Mouse (Mus musculus) heart, postnatal 14 days (tissue): Measurements from ENCODE around the gene Fbxw13. TPM values are rescaled to one million over a fixed set of nuclear protein-coding genes. Genes with fewer than 3 reads are reported as not detected.
"Not testable (repeated sequence)": the region's sequence is repeated elsewhere in the genome, so short reads cannot be mapped to it uniquely, and the experiment has no call there.

Source experiments
- DNase-seq, 2 experiments: peaks; one replicate each; pipeline ENCODE4 v3.0.0; 2021 to 2022
- intact Hi-C: fragments of 180-260 bp; cut with DNase I; formaldehyde crosslinking; loops from one replicate; pipeline ENCODE4 v1.15.1; 2025
- long read RNA-seq, 2 experiments: library from polyadenylated mRNA; stranded (forward); transcript quantifications; one replicate each; pipeline ENCODE4 v2.0.0; 2021
- total RNA-seq, 2 experiments: library from RNA; stranded (reverse); gene quantifications; 2 replicates each; pipeline ENCODE4 v1.2.3; 2021

Fbxw13 gene
- total RNA-seq = not detected
- long read RNA-seq, experiment 1 = 0 reads
- long read RNA-seq, experiment 2 = 0 reads

- DNase-seq, intact Hi-C loops: not testable (repeated sequence)
Measured at GRCm38 (mm10) chr9:109195875-109196274, at the start of gene Fbxw13. Fbxw13 (minus strand) TSS chr9:109195975.

GRCm38 (mm10) chr9:109234654-109235053 lies 38.9 kb upstream of the Fbxw13 start, which contains the start of gene Fbxw20:
Fbxw20 (minus strand) TSS chr9:109234754.
- no peak for DNase-seq
- intact Hi-C loops = no loop called here

GRCm38 (mm10) chr9:109218449-109218848 lies 22.7 kb upstream of the Fbxw13 start:
- intact Hi-C loops = no loop called here
- DNase-seq = no peak

- intact Hi-C loops, DNase-seq: not testable (repeated sequence)
Measured at GRCm38 (mm10) chr9:109201347-109201746, 5.6 kb upstream of the Fbxw13 start.

- intact Hi-C loops = no loop called here
- DNase-seq = no peak
Measured at GRCm38 (mm10) chr9:109200349-109200748, 4.6 kb upstream of the Fbxw13 start.

GRCm38 (mm10) chr9:109199353-109199752 lies 3.6 kb upstream of the Fbxw13 start:
- DNase-seq = no peak
- intact Hi-C loops = no loop called here

- no peak for DNase-seq
- intact Hi-C loops = no loop called here
Measured at GRCm38 (mm10) chr9:109177208-109177607, 18.6 kb downstream of the Fbxw13 start.

GRCm38 (mm10) chr9:109176301-109176700 lies 19.5 kb downstream of the Fbxw13 start:
- intact Hi-C loops = no loop called here
- DNase-seq = no peak

- intact Hi-C loops = no loop called here
Measured at GRCm38 (mm10) chr9:109167316-109167715, 28.5 kb downstream of the Fbxw13 start.

GRCm38 (mm10) chr9:109161941-109162340 lies 33.8 kb downstream of the Fbxw13 start, which contains the start of gene Fbxw21:
Fbxw21 (minus strand) TSS chr9:109162041.
- intact Hi-C loops = no loop called here
- DNase-seq = no peak

More at GRCm38 (mm10) chr9:109167316-109167715, 28.5 kb downstream of the Fbxw13 start:
- no peak for DNase-seq

- DNase-seq, intact Hi-C loops: not testable (repeated sequence)
Measured at GRCm38 (mm10) chr9:109140414-109140813, 55.4 kb downstream of the Fbxw13 start.

GRCm38 (mm10) chr9:109130076-109130475 lies 65.7 kb downstream of the Fbxw13 start:
- no peak for DNase-seq
- intact Hi-C loops = no loop called here

Other genes with a start within 250 kb of the Fbxw13 start
- 1 to 10 TPM in 1 of 2 experiments, under 1 TPM in 1; 0.33 to 1.1 TPM for gene Col7a1, start 242.4 kb downstream of the Fbxw13 start, total RNA-seq
- gene Ucn2, start 210.0 kb downstream of the Fbxw13 start, total RNA-seq = under 1 TPM in 1 of 2 experiments, not detected in 1; 0.20 TPM
- gene Pfkfb4, start 204.2 kb downstream of the Fbxw13 start, total RNA-seq = 1 to 10 TPM; 1.9 to 3.2 TPM
- 10 to 100 TPM; 49.5 to 50.0 TPM for gene Shisa5, start 157.4 kb downstream of the Fbxw13 start, total RNA-seq
- gene Trex1, start 136.2 kb downstream of the Fbxw13 start, total RNA-seq = 10 to 100 TPM; 10.4 to 10.6 TPM
- gene Atrip, start 121.9 kb downstream of the Fbxw13 start, total RNA-seq = 10 to 100 TPM in 1 of 2 experiments, 1 to 10 TPM in 1; 8.4 to 10.3 TPM
- gene Ccdc51, start 113.5 kb downstream of the Fbxw13 start, total RNA-seq = 10 to 100 TPM; 10.4 to 11.1 TPM
- gene Tma7, start 113.4 kb downstream of the Fbxw13 start, total RNA-seq = 100 to 1,000 TPM; 220 to 279 TPM
- 10 to 100 TPM; 16.3 to 20.0 TPM for gene Plxnb1, start 100.6 kb downstream of the Fbxw13 start, total RNA-seq
- gene Fbxw21, start 33.9 kb downstream of the Fbxw13 start, total RNA-seq = not detected
- gene Fbxw20, start 38.8 kb upstream of the Fbxw13 start, total RNA-seq = not detected
- gene Fbxw14, start 91.7 kb upstream of the Fbxw13 start, total RNA-seq = not detected
- gene Fbxw28, start 143.7 kb upstream of the Fbxw13 start, total RNA-seq = not detected
- not detected for gene Fbxw22, start 208.3 kb upstream of the Fbxw13 start, total RNA-seq